In the genomic region with DNA sequence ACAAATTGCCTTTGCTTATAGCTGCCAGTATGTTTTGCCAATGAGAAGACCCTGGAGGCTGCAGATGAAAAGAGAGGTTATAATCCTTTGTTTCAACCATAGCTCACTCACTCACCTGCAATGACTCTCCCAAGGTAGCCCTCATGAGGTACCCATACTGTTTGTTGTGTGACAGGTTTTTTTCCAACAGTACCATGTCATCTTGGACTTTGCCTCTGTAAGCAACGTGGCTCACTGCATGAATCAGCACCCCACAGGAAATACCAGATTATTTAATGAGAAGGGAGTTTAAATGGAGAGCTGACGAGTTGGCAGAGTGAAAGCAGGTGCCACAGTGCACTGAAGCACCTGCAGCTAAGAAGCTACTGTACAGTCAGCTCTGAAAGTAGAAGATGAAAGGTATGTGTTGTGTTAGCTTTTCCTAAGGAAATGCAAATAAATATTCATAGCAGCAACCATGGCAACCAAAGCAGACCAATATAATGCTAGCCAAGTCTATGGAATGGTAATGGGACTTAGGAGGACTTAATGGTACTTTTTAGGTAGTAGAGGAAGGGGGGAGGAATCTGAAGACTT, we compare ENCODE assay signal across 27 mouse cellular contexts. TPM values are rescaled to one million over a fixed set of nuclear protein-coding genes. Genes with fewer than 3 reads are reported as not detected.
"Had no signal": no experiment of that assay in that cellular context is flagged by ENCODE, and none has a peak within 500 bp of the region (broad histone marks: within the 10 kb centered on the region; RNA-seq: fewer than 3 reads in every experiment).

No protein-coding gene starts in this region.

- H3K4me1 ChIP-seq: lung, embryonic 15.5 days; neural tube, embryonic 12.5 days; neural tube, embryonic 15.5 days had no signal

- H3K4me3 ChIP-seq: layer of hippocampus, adult 2 months; lung, embryonic 15.5 days; neural tube, embryonic 12.5 days; neural tube, embryonic 15.5 days had no signal

- DNase-seq: kidney, adult 2 months; kidney, postnatal 25 days; layer of hippocampus, adult 9-11 months; lung, adult 18-20 months; lung, postnatal 14 days; right cerebral cortex, adult 18-20 months; right cerebral cortex, postnatal 14 days; right cerebral cortex, postnatal 4 days; thymus, postnatal 25 days had no signal

- H3K27me3 ChIP-seq: lung, embryonic 15.5 days; neural tube, embryonic 12.5 days; neural tube, embryonic 15.5 days had no signal

- H3K9me3 ChIP-seq: lung, embryonic 15.5 days; neural tube, embryonic 12.5 days; neural tube, embryonic 15.5 days had no signal

- H3K4me2 ChIP-seq: liver, embryonic 11.5 days; lung, embryonic 15.5 days; neural tube, embryonic 12.5 days; neural tube, embryonic 15.5 days had no signal

- H3K27ac ChIP-seq: kidney, postnatal 0 days; layer of hippocampus, adult 2 months; liver, embryonic 14.5 days; lung, embryonic 15.5 days; macrophage; neural tube, embryonic 12.5 days; neural tube, embryonic 15.5 days had no signal

- H3K9ac ChIP-seq: liver, embryonic 14.5 days; lung, embryonic 15.5 days; neural tube, embryonic 12.5 days; neural tube, embryonic 15.5 days had no signal

- H3K36me3 ChIP-seq: lung, embryonic 15.5 days; neural tube, embryonic 12.5 days; neural tube, embryonic 15.5 days had no signal

RNA-seq across cellular contexts. Expression of gene Vmn2r7, which starts 56.8 kb away (rescaled TPM):
- total RNA-seq: layer of hippocampus, adult 2 months; layer of hippocampus, postnatal 25 days; left cerebral cortex, adult 18-20 months; left cerebral cortex, postnatal 25 days had no signal
- polyA plus RNA-seq: intestine, embryonic 14.5 days; kidney, adult 2 months; kidney, embryonic 14.5 days; kidney, postnatal 0 days; large intestine, adult 2 months; limb, embryonic 11.5 days; limb, embryonic 14.5 days; liver, embryonic 11.5 days; liver, embryonic 14.5 days; lung, embryonic 15.5 days; macrophage; neural tube, embryonic 12.5 days; neural tube, embryonic 15.5 days; stomach, embryonic 14.5 days; thymus, postnatal 0 days had no signal
